Mouse (Mus musculus): ENCODE measurements at regions not wholly inside any gene's neighbourhood (a gene's known extent, or its start where the extent isn't known, plus 50 kb on each side); places are given as distances from the start of the nearest gene placed in this dataset.

DNA sequence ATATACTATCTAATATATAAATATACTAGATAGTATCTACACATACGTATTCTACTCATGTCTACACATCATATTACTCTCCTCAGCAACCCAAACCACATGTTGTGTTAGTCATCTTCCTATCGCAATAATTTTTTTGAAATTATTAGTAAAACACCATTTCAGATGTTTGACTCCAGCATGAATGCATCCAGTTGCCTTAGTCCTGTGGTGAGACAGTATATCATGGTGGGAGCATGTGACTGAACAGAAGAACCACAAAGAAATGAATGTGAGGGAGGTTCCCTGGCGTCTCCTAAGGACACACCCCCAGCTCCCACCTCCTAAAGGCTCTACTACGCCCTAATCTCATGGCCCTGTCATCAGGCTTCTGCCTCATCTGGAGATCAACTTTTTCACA, 143.5 kb upstream of the Serp2 start:
- Histone ChIP-seq H3K27me3 (replicated peaks; ENCODE audit: control insufficient read depth, insufficient read depth, low read length) (no peaks in the 10 kb centered on the region), H3K4me2 (replicated peaks; ENCODE audit: low read depth) (no peak overlapping the region), H3K9ac (ENCODE audit: low read depth, low read length) (no peak overlapping the region), H3K27ac (ENCODE audit: low read depth, low read length) (no peak overlapping the region), H3K4me3 (ENCODE audit: low read depth, low read length) (no peak overlapping the region), H3K9me3 (ENCODE audit: control insufficient read depth) (no peaks in the 10 kb centered on the region), H3K36me3 (ENCODE audit: control insufficient read depth, insufficient read depth) (no peaks in the 10 kb centered on the region), H3K4me1 (replicated peaks; ENCODE audit: control insufficient read depth, insufficient read depth, low read length) (peaks cover 24% of the 10 kb centered on the region; the same call in 1 of the 2 replicates)
- ATAC-seq, result no peak
- 90% methylated on average over 4 of the region's 4 CpGs for WGBS
- no peak for TF ChIP-seq CTCF (IDR thresholded peaks at IDR 0.05; ENCODE audit: low read depth)

DNA sequence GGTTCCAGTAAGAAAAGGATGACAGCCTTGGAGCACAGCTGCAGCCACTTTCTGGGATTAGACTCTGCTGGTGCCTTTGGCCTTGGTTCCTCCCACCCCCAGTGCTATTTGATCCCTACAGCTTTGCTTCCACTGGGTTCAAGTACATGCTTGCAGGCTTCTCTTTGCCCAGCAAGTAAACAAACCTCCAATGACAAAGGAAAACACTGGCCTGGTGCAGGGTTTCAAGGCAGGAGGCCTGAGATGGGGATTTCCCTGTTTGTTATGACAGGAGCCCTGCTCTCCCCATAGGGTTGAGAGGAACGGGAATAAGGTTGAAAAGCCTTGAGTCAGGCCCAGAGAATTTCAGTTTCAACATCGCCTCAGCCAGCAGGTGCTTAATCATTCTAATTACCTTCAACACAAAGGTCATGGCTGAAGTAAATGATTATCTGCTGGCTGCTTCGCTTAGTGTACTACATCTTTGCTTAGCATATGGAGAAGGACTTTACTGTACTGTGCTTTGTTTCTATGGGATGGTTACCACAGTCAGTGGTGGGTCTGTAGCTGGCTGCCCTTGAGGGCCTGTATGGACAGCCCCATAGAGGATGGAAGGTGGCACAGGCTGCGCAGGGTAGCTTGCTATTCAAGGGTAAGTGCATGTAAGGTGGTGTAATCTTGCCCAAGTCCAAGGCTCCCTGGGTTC, 142.2 kb upstream of the Serp2 start:
- Histone ChIP-seq H3K9me3 (ENCODE audit: control insufficient read depth) (no peaks in the 10 kb centered on the region), H3K4me3 (ENCODE audit: low read depth, low read length) (no peak overlapping the region), H3K4me1 (replicated peaks; ENCODE audit: control insufficient read depth, insufficient read depth, low read length) (peaks cover 24% of the 10 kb centered on the region; the same call in 1 of the 2 replicates), H3K9ac (ENCODE audit: low read depth, low read length) (no peak overlapping the region), H3K27ac (ENCODE audit: low read depth, low read length) (peak overlapping the region; percentile 87), H3K36me3 (ENCODE audit: control insufficient read depth, insufficient read depth) (no peaks in the 10 kb centered on the region), H3K27me3 (replicated peaks; ENCODE audit: control insufficient read depth, insufficient read depth, low read length) (no peaks in the 10 kb centered on the region), H3K4me2 (replicated peaks; ENCODE audit: low read depth) (no peak overlapping the region)
- peak; percentile 88 for ATAC-seq
- WGBS, result 19% methylated on average over 4 of the region's 4 CpGs
- TF ChIP-seq CTCF (IDR thresholded peaks at IDR 0.05; ENCODE audit: low read depth), result 0 out of 2 replicates have a peak, but pooled peaks have one; percentile 3

DNA sequence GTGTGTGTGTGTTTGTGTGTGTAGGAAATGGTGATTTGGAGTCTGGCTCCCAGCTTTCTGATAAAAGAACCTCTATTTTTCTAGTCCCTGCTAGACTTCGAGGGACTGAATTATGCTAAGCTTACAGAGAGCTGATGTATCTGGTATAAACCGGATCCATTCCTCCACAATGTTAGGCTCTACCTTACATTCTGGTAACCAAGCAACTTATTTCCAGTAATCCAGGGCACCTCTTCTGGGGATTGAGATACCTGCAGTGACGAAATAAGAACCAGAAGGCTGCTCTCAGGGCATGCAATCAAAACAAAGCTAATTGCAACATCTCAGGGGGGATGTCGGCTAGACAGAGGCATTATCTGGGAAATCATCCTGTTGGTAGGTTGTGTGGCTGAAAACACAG, 140.0 kb upstream of the Serp2 start:
- TF ChIP-seq CTCF (IDR thresholded peaks at IDR 0.05; ENCODE audit: low read depth), result no peak
- no peak for ATAC-seq
- no peaks in the 10 kb centered on the region for H3K36me3 ChIP-seq (ENCODE audit: control insufficient read depth, insufficient read depth)
- no peaks in the 10 kb centered on the region for H3K27me3 ChIP-seq (replicated peaks; ENCODE audit: control insufficient read depth, insufficient read depth, low read length)
- peaks cover 19% of the 10 kb centered on the region; the same call in 1 of the 2 replicates for H3K4me1 ChIP-seq (replicated peaks; ENCODE audit: control insufficient read depth, insufficient read depth, low read length)
- no peak overlapping the region for H3K27ac ChIP-seq (ENCODE audit: low read depth, low read length)
- WGBS, result 59% methylated on average over 4 of the region's 4 CpGs
- H3K9me3 ChIP-seq (ENCODE audit: control insufficient read depth), result no peaks in the 10 kb centered on the region
- H3K9ac ChIP-seq (ENCODE audit: low read depth, low read length), result no peak overlapping the region
- no peak overlapping the region for H3K4me3 ChIP-seq (ENCODE audit: low read depth, low read length)
- H3K4me2 ChIP-seq (replicated peaks; ENCODE audit: low read depth), result no peak overlapping the region

DNA sequence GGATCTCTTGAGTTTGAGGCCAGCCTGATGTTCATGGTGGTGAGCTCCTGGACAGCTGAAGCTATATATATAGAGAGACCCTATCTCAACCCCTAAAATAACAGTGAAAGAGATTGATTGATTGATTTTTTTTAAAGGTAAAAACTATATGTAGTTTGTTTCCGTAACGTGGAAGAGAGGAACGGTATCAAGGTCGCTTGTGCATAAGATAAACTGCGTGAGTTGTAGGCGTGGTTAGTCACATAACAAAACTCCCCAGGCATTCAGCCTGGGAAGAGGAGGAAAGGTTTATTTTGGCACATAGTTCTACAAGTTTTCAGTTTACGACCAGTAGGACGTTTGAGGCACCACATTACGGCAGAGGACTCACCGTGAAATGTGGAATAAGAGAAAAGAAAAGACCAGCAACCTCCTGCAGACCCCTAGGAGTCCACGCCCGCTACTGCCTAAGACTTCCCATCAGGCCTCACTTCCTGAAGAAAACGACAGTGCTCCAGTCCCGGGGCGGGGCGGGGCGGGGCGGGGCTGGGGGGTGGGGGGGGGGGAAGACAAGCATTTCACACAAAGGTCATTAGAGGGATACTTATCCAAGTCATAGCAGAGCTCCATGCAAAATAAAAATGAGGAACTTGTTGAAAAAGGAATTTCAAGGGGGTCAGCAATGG, 139.1 kb upstream of the Serp2 start:
- Histone ChIP-seq H3K4me1 (replicated peaks; ENCODE audit: control insufficient read depth, insufficient read depth, low read length) (peaks cover 19% of the 10 kb centered on the region; the same call in 1 of the 2 replicates), H3K4me3 (ENCODE audit: low read depth, low read length) (no peak overlapping the region), H3K27ac (ENCODE audit: low read depth, low read length) (peak overlapping the region; percentile 46; the same call in 1 of the 2 replicates), H3K36me3 (ENCODE audit: control insufficient read depth, insufficient read depth) (no peaks in the 10 kb centered on the region), H3K9me3 (ENCODE audit: control insufficient read depth) (no peaks in the 10 kb centered on the region), H3K27me3 (replicated peaks; ENCODE audit: control insufficient read depth, insufficient read depth, low read length) (no peaks in the 10 kb centered on the region), H3K9ac (ENCODE audit: low read depth, low read length) (0 out of 2 replicates have a peak overlapping the region, but pooled peaks have one; percentile 22), H3K4me2 (replicated peaks; ENCODE audit: low read depth) (peak overlapping the region; percentile 30)
- no peak for TF ChIP-seq CTCF (IDR thresholded peaks at IDR 0.05; ENCODE audit: low read depth)
- ATAC-seq, result no peak
- WGBS, result 35% methylated on average over 15 of the region's 18 CpGs

DNA sequence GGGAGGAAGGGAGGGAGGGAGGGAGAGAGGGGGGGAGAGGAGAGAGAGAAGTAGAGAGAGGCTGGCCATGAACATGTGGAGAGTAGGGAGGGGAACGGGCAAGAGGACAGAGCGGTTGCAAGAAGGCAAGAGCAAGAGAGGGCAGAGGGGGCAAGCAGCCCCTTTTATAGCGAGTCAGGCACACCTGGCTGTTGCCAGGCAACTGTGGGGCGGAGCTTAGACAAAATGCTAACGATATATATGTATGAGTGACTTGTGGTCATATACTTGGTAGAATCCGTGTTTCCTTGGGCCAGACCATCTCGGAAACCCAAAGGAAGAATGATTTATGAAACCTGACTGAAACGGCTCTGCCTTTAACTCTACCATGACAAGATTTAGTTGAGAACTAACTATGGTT, 138.2 kb upstream of the Serp2 start:
- WGBS, result 64% methylated on average over 8 of the region's 8 CpGs
- Histone ChIP-seq H3K4me3 (ENCODE audit: low read depth, low read length) (no peak overlapping the region), H3K27ac (ENCODE audit: low read depth, low read length) (no peak overlapping the region), H3K36me3 (ENCODE audit: control insufficient read depth, insufficient read depth) (no peaks in the 10 kb centered on the region), H3K27me3 (replicated peaks; ENCODE audit: control insufficient read depth, insufficient read depth, low read length) (no peaks in the 10 kb centered on the region), H3K9ac (ENCODE audit: low read depth, low read length) (0 out of 2 replicates have a peak overlapping the region, but pooled peaks have one; percentile 22), H3K4me1 (replicated peaks; ENCODE audit: control insufficient read depth, insufficient read depth, low read length) (peaks cover 19% of the 10 kb centered on the region; the same call in 1 of the 2 replicates), H3K9me3 (ENCODE audit: control insufficient read depth) (no peaks in the 10 kb centered on the region), H3K4me2 (replicated peaks; ENCODE audit: low read depth) (no peak overlapping the region)
- no peak for TF ChIP-seq CTCF (IDR thresholded peaks at IDR 0.05; ENCODE audit: low read depth)
- ATAC-seq, result no peak

Measured in intestine, postnatal 0 days (tissue).